Mouse (Mus musculus) midbrain, embryonic 13.5 days (tissue): ENCODE results near the gene Efs. TPM values are rescaled to one million over a fixed set of nuclear protein-coding genes. Genes with fewer than 3 reads are reported as not detected.

Experiments used
- ATAC-seq: fragments of 200-750 bp; cut with Nextera tagmentation; 2 replicates; pipeline ENCODE4 v1.8.0; 2017; ENCODE audit warnings: mild to moderate bottlenecking, moderate TSS enrichment, moderate library complexity
- H3K27ac ChIP-seq: fragments of 300-500 bp; sonication (generic); 2 replicates; pipeline ENCODE4 v1.5.1; 2015; ENCODE audit warnings: inconsistent platforms, mild to moderate bottlenecking, moderate library complexity
- H3K27me3 ChIP-seq: fragments of 300-500 bp; sonication (generic); 2 replicates; pipeline ENCODE4 v1.6.1; 2015; ENCODE audit warnings: mild to moderate bottlenecking, inconsistent platforms
- H3K36me3 ChIP-seq: fragments of 300-500 bp; sonication (generic); 2 replicates; pipeline ENCODE4 v1.6.1; 2015; ENCODE audit warnings: mild to moderate bottlenecking, inconsistent platforms
- H3K4me1 ChIP-seq: fragments of 300-500 bp; sonication (generic); replicated peaks from 2 replicates; pipeline ENCODE4 v1.6.1; 2015; ENCODE audit warnings: inconsistent platforms
- H3K4me2 ChIP-seq: fragments of 300-500 bp; sonication (generic); replicated peaks from 2 replicates; pipeline ENCODE4 v1.6.1; 2015; ENCODE audit warnings: moderate library complexity, mild to moderate bottlenecking, inconsistent platforms
- H3K4me3 ChIP-seq: fragments of 300-500 bp; sonication (generic); replicated peaks from 2 replicates; pipeline ENCODE4 v1.5.1; 2015; ENCODE audit warnings: mild to moderate bottlenecking, inconsistent platforms
- H3K9ac ChIP-seq: fragments of 300-500 bp; sonication (generic); replicated peaks from 2 replicates; pipeline ENCODE4 v1.6.1; 2015; ENCODE audit warnings: mild to moderate bottlenecking, inconsistent platforms
- H3K9me3 ChIP-seq: fragments of 300-500 bp; sonication (generic); 2 replicates; pipeline ENCODE4 v1.6.1; 2016; ENCODE audit warnings: mild to moderate bottlenecking, inconsistent platforms
- WGBS: fragments of 180-500 bp; shearing (Covaris S2); methylation state at CpG from one replicate; pipeline ENCODE4 v1.1.7; 2015; 5-methylcytosine and 5-hydroxymethylcytosine counted together
- polyA plus RNA-seq: library from polyadenylated mRNA; unstranded; fragments of >200 nt; fragmentation: Nextera tagmentation; extraction: Ambion mirVana; gene quantifications from 2 replicates; pipeline ENCODE4 v1.2.1, GENCODE M21; 2015

Efs gene
- polyA plus RNA-seq, 1 experiment from 2014 or later, result 21.6 TPM

DNA sequence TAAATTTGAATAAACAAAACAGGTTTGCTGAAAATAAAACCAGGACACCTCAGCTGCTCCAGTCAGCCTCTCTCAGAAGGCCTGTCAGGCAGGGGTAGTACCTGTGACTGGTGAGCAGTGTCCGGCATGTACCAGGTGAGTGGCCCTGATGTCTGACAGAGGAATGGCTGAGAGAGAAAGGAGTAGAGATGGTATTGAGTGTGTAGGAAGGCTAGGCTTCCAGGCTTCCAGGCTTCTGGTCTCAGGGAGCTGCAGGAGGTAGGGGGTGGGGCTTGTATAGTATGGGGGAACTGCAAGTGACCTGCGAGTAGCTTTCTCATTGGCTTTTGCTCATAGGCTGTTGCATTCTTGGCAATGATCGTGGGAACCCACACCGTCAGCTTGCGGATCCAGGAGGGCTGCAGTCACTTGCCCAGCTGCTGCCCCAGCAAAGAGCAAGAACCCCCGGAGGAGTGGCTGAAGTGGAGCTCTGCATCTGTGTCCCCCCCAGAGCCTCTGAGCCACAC, 6.8 kb upstream of the Efs start, which contains the start of gene Il25:
Gene Il25, plus strand, starts transcription at position 51 of the 506 bp plus-strand sequence.
- Histone ChIP-seq H3K27ac (no peak within 1 kb of the TSS), H3K4me2 (no peak within 1 kb of the TSS), H3K9me3 (no peaks in the 10 kb centered on the region), H3K4me1 (peaks cover 21% of the 10 kb centered on the region), H3K27me3 (no peaks in the 10 kb centered on the region), H3K9ac (no peak within 1 kb of the TSS), H3K4me3 (no peak within 1 kb of the TSS), H3K36me3 (no peaks in the 10 kb centered on the region)
- 37% methylated on average over 6 of the region's 6 CpGs for WGBS
- 0 out of 2 replicates have a peak, but pooled peaks have one; percentile 16 for ATAC-seq

- 13% methylated on average over 2 of the region's 2 CpGs for WGBS
- H3K36me3 ChIP-seq, result no peaks in the 10 kb centered on the region
- H3K4me2 ChIP-seq, result no peak overlapping the region
- no peak overlapping the region for H3K9ac ChIP-seq
- H3K27me3 ChIP-seq, result no peaks in the 10 kb centered on the region
- H3K4me1 ChIP-seq, result peaks cover 31% of the 10 kb centered on the region
- H3K27ac ChIP-seq, result no peak overlapping the region
- no peak overlapping the region for H3K4me3 ChIP-seq
- ATAC-seq, result no peak
- H3K9me3 ChIP-seq, result no peaks in the 10 kb centered on the region
Measured at GRCm38 (mm10) chr14:54930431-54930830, 4.5 kb upstream of the Efs start.

- H3K9ac ChIP-seq, result no peak overlapping the region
- peaks cover 38% of the 10 kb centered on the region for H3K4me1 ChIP-seq
- WGBS, result 84% methylated on average over 5 of the region's 5 CpGs
- no peak overlapping the region for H3K4me2 ChIP-seq
- H3K4me3 ChIP-seq, result no peak overlapping the region
- H3K36me3 ChIP-seq, result no peaks in the 10 kb centered on the region
- no peaks in the 10 kb centered on the region for H3K9me3 ChIP-seq
- ATAC-seq, result no peak
- no peaks in the 10 kb centered on the region for H3K27me3 ChIP-seq
- H3K27ac ChIP-seq, result no peak overlapping the region
Measured at GRCm38 (mm10) chr14:54929801-54930200, 3.9 kb upstream of the Efs start.

GRCm38 (mm10) chr14:54927296-54927695, 1.4 kb upstream of the Efs start:
- H3K9me3 ChIP-seq, result no peaks in the 10 kb centered on the region
- peak overlapping the region; percentile 54 for H3K4me3 ChIP-seq
- H3K27me3 ChIP-seq, result no peaks in the 10 kb centered on the region
- H3K4me2 ChIP-seq, result peak overlapping the region; percentile 69
- no peaks in the 10 kb centered on the region for H3K36me3 ChIP-seq
- peaks cover 44% of the 10 kb centered on the region for H3K4me1 ChIP-seq
- ATAC-seq, result no peak
- H3K27ac ChIP-seq, result peak overlapping the region; percentile 91
- H3K9ac ChIP-seq, result peak overlapping the region; percentile 73
- WGBS, result 14% methylated on average over 7 of the region's 7 CpGs

DNA sequence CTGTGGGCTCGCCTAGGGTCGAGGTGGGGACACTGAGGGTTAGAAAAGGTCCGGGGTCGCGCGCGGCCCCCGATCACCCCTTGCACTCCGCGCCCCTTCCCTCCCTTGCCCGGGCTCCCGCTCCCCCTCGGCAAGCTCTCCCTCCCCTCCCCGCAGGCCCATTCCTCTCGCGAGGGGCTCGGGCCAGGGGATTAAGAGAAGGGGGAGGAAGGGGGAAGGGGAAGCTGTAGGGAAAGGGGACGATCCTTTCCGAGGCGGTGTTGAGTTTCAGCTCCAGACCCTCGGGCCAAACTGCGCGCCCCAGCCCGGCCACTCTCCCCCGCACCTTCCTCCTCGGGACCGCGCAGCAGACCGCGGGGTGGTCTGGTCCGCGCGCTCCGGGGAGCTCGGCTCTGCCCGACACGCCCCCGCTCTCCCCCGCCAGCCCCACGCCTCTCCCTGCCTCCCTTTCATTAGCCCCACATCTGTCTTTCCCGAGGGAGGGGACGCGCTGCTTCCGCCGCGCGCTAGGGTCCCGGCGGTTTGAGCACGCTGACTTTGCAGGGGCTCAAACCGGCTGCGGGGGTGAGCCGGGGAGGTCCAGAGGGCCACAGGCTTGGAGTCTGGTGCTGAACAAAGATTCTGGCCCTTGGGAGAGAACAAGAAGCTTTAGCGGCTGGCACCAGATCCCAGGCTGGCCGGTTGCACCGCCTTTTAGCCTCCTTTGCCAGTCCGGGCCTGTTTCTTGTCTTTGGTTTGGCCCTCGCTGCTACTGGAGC, 654 bp upstream of the Efs start:
- WGBS, result under 1% methylated on average over 53 of the region's 58 CpGs
- peak overlapping the region; percentile 73 for H3K9ac ChIP-seq
- peaks cover 6% of the 10 kb centered on the region for H3K9me3 ChIP-seq
- peaks cover 7% of the 10 kb centered on the region for H3K36me3 ChIP-seq
- H3K4me3 ChIP-seq, result peak overlapping the region; percentile 54
- H3K4me1 ChIP-seq, result peaks cover 44% of the 10 kb centered on the region
- ATAC-seq, result peak; percentile 71
- H3K27ac ChIP-seq, result peak overlapping the region; percentile 91
- H3K4me2 ChIP-seq, result peak overlapping the region; percentile 69
- no peaks in the 10 kb centered on the region for H3K27me3 ChIP-seq

- Histone ChIP-seq H3K4me2 (peak overlapping the region; percentile 69), H3K27ac (peak overlapping the region; percentile 91), H3K27me3 (no peaks in the 10 kb centered on the region), H3K4me1 (peaks cover 39% of the 10 kb centered on the region), H3K36me3 (peaks cover 25% of the 10 kb centered on the region), H3K9me3 (peaks cover 16% of the 10 kb centered on the region), H3K4me3 (peak overlapping the region; percentile 54), H3K9ac (peak overlapping the region; percentile 73)
- 10% methylated on average over 7 of the region's 7 CpGs for WGBS
- ATAC-seq, result peak; percentile 46
Measured at GRCm38 (mm10) chr14:54924641-54925348, 1.1 kb downstream of the Efs start.

DNA sequence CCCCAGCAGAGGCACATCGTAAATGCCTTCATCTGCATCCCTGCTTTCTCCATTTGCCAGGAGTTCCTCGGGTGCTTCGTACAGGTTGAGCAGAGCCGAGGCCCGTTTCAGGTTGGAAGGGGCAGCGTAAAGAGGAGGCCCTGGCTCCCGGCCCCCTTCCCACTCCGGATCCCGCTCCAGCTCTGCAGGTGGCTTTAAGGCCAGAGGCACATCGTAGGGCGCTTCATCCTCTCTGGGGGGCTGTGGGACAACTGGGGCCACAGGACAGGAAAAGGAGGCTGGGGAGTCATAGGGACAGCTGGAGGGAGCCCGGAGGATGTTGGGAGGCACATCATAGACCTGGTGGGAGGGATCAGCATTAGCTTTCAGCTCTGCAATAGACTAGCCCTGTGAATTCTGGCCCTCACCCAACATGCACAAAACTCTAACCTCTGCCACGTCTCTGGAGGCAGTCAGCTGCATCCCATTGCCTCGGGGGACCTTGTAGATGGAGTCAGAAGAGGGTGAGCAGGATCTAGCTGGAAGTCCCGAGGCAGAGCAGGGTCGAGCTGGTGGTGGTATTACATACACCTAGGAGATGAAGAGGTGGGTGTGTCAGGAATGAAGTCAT, 5.7 kb downstream of the Efs start:
- Histone ChIP-seq H3K4me1 (peaks cover 16% of the 10 kb centered on the region), H3K4me2 (no peak overlapping the region), H3K9ac (no peak overlapping the region), H3K4me3 (no peak overlapping the region), H3K9me3 (peaks cover 16% of the 10 kb centered on the region), H3K36me3 (peaks cover 66% of the 10 kb centered on the region), H3K27me3 (no peaks in the 10 kb centered on the region), H3K27ac (no peak overlapping the region)
- no peak for ATAC-seq
- WGBS, result 96% methylated on average over 16 of the region's 16 CpGs

GRCm38 (mm10) chr14:54913343-54913742, 12.6 kb downstream of the Efs start:
- peak overlapping the region; percentile 90 for H3K27ac ChIP-seq
- peaks cover 50% of the 10 kb centered on the region for H3K36me3 ChIP-seq
- H3K4me3 ChIP-seq, result peak overlapping the region; percentile 79
- ATAC-seq, result peak; percentile 22; the same call in 1 of the 2 replicates
- peak overlapping the region; percentile 97 for H3K9ac ChIP-seq
- 14% methylated on average over 10 of the region's 10 CpGs for WGBS
- no peaks in the 10 kb centered on the region for H3K27me3 ChIP-seq
- peak overlapping the region; percentile 92 for H3K4me2 ChIP-seq
- peaks cover 45% of the 10 kb centered on the region for H3K4me1 ChIP-seq
- H3K9me3 ChIP-seq, result no peaks in the 10 kb centered on the region

- H3K27me3 ChIP-seq, result no peaks in the 10 kb centered on the region
- WGBS, result under 1% methylated on average over 28 of the region's 28 CpGs
- peak within 1 kb of the TSS; percentile 90 for H3K27ac ChIP-seq
- H3K36me3 ChIP-seq, result peaks cover 51% of the 10 kb centered on the region
- ATAC-seq, result peak; percentile 98
- H3K9ac ChIP-seq, result peak within 1 kb of the TSS; percentile 97
- peak within 1 kb of the TSS; percentile 79 for H3K4me3 ChIP-seq
- H3K4me1 ChIP-seq, result peaks cover 48% of the 10 kb centered on the region
- H3K4me2 ChIP-seq, result peak within 1 kb of the TSS; percentile 92
- no peaks in the 10 kb centered on the region for H3K9me3 ChIP-seq
Measured at GRCm38 (mm10) chr14:54912886-54913285, 13.0 kb downstream of the Efs start, which contains the start of gene Slc22a17. Gene Slc22a17, minus strand, starts transcription at chr14:54913132.

DNA sequence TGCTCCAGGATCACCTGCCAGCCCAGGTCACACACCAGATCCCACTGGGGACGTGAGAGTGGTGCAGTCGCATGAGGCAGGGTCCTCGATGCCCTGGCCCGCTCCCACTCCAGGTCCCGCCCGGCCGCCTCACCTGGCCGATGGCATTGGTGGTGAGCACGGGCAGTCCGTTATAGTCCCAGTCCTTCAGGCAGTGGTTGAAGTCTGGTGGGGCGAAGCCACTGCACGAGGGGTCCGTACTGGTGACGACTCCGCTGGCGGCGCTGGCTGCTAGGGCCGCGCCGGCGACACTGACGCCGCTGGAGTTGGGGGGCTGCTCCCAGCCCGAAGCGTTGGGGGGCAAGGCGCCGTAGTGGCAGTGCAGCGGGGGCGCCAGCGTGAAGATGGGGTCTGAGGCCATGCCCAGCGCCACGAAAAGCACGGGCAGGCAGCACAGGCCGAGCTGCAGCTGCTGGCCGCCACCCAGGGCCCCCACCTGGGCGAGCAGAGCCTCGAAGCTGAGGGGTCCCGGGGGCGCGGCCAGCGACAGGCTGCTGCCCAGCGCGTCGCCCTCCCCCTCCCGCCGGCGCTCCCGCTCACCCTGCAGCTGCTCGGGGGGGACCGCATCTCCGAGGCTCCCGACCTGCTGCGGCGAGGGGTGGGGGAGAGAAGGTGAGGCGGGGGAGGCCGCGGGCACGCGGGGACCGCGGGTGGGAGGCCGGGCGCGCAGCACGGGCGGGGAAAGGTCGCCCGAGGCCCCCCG, 13.6 kb downstream of the Efs start:
- 3% methylated on average over 44 of the region's 69 CpGs for WGBS
- Histone ChIP-seq H3K9me3 (no peaks in the 10 kb centered on the region), H3K36me3 (peaks cover 52% of the 10 kb centered on the region), H3K4me1 (peaks cover 49% of the 10 kb centered on the region), H3K4me3 (peak overlapping the region; percentile 79), H3K27me3 (no peaks in the 10 kb centered on the region), H3K27ac (peak overlapping the region; percentile 90), H3K9ac (peak overlapping the region; percentile 97), H3K4me2 (peak overlapping the region; percentile 92)
- peak; percentile 75 for ATAC-seq

DNA sequence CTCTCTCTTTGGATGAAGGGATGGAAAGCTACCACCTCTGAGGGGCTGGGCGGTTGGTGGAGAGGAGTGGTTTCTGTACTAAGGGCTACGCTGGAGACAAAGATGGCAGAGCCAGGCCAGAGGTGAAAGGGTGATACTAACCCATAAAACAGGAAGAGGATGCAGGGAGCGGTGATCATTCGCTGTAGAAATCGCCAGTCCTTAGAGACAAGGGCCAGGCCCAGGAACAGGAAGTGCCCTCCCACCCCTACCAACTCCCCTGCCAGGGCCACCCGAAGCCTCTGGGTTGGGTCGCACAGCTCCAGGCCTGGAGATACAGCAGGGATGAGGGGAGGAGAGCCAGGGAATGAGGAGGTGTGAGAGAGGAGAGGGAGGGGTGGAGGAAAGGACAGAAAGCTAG, 17.2 kb downstream of the Efs start:
- no peak overlapping the region for H3K9ac ChIP-seq

More for the DNA sequence above, 17.2 kb downstream of the Efs start:
- no peak for ATAC-seq
- Histone ChIP-seq H3K4me2 (no peak overlapping the region), H3K36me3 (peaks cover 66% of the 10 kb centered on the region), H3K4me3 (no peak overlapping the region), H3K27ac (no peak overlapping the region), H3K27me3 (no peaks in the 10 kb centered on the region), H3K9me3 (no peaks in the 10 kb centered on the region), H3K4me1 (peaks cover 46% of the 10 kb centered on the region)
- WGBS, result 95% methylated on average over 7 of the region's 7 CpGs
